Mouse (Mus musculus) activated CD4-positive, CD25-positive, alpha-beta regulatory T cell, adult 9 weeks (primary cell): ENCODE data around the gene Ss18l2. TPM values are rescaled to one million over a fixed set of nuclear protein-coding genes. Genes with fewer than 3 reads are reported as not detected.

Experiments
- polyA plus RNA-seq: library from polyadenylated mRNA; unstranded; fragments of 100-300 nt; shearing (Covaris generic); gene quantifications from one replicate; pipeline ENCODE4 v1.2.1, GENCODE M21; 2017

The Ss18l2 gene
- 35.7 TPM for polyA plus RNA-seq

DNA sequence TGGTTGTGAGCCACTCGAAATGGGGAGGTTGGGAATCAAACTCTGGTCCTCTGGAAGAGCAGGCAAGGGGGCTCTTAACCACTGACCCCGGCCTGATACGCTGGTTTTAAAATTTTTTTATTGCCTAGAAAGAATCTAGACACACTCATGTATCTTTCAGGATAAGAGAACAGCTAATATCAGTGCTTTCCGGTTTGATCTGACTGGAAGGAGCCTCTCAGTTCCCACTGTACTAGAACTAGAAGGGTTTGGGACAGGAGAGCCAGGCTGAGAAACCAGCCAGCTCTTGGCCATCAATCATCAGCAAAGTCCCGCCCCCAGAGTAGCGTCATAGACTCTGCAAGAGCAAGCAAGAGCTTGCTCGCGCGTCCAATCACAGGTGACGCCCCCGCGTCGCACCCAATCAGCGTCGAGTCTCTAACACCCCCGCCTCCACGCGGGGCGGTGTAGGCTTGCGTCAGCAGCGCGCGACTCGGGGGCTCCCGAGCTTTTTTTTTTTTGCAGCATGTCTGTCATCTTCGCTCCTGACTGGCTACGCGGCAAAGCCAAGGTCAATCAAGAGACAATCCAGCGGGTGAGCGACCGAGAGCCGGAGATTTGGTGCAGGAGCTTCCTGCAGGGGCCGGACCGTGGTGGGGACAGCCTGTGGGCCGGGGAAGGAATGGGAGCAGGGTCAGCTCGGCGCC lies at the start of gene Ss18l2:
Ss18l2 (plus strand) TSS at position 432 of the 686 bp plus-strand sequence.

DNA sequence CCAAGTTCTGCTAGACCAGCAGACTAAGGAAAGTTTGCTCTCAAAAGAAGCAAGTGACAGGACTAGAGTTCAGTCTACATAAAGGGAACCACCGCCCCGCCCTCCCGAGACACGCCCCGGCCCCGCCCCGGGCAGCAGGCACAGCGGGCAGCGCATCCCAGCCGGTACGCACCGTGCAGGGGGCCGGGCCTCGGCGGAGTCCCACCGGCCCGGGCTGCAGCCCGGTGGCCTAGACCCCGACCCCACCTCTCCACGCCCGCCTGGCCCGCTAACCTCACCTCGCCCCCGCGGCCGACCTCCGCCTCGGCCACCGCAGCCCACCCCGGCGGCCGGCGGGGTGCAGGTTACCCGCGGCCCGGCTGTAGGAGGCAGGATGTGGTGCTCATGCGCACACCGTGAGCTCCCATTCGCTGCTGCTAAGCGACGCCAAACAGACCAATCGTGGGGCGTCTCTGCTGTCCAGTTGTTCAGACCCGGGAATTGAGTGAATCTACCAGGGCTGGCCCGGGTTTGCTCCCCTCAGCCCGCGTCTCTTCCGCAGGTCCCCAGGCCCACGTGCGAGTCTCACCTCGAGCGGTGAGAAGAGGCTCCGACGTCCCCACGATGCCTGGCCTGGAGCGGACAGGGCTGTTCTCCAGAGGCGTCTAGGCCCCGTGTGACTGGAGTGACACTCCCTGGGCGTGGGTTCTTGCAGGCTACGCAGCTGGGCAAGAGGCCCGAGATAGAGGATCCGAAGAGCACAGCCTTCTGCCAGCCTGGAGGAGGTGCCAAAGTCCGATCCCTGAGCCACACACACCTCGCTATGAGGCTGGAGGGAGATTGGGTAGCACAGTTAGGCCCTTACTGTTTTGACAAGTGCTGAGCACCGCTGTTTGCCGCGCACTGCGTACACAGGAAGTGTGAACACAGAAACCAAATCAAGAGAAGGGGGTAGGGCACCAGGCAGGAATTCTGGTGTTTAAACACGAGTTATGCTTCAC lies 5.2 kb upstream of the Ss18l2 start, which contains the start of gene Sec22c:
Sec22c (minus strand) TSS at position 845 of the 980 bp plus-strand sequence.

DNA sequence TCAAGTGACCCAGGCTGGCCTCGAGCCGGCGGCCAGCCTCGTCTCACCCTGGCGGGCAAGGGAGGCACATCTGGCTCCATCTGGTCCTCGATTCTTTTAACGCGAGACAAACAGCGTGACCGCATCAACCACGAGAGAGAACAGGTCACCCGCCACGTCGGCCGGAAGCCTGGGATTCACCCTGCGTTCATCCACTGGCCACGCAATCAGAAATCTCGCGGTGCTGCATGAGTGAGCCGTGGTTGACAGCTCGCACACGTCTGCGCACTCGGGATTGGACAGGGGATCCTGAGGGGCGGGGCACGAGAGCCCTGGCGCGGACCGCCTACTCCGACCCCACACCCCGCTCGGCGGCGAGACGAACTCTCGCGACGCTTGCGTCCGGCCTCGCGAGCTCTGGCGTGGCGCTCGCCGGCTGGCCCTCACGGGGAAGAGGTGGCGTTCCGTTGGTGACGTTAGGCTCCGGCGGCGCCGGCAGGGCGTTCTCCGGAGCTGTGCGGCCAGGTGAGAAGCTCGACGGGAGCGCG lies 8.7 kb downstream of the Ss18l2 start, which contains the start of gene Nktr:
Nktr (plus strand) TSS at position 378 of the 527 bp plus-strand sequence.

DNA sequence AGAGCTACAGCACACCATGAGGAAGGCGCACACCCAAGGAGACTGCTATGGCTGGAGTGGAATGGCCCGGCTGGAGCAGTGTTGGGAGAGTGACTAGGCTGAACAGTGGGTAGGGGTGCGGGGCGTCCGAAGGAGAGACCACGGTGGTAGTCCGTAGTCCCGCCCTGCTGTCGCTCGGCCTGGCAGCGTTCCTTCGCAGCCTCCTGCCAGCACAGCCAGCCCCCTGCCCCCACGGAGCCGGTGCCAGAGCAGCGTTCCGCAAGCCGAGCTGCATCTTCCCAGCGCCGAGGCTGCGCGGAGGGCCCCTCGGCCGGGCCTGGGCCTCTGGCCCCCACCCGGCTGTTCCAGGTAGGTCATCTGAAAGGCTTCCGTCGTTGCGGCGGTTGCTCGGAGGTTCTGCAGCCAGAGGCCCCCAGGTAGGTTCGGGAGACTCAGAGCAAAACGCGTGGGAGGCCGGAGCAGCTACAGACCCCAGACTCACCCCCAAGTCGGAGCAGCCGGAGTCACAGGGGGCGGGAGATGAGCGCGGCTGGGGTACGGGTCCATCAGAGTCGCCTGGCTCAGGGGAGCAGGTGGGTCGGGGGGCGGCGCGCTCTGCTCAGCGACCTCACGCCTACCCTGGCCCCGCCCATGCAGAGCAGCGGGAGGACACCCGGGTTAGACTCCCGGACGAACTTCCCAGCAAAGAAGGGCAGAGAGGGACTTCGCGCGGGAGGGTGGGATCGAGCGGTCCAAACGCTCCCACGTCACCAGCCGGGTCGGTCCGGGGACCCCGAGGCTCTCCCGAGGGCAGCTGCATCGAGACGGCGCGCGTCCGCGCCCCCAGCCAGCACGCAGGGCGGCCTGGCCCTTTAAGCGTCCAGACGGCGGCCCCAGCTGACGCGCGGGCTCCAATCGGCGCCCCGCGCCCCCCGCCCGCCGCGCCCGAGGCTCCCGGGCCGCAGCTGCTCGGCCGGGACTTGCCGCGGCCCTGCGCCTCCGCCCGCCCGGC lies 49.3 kb downstream of the Ss18l2 start, which contains the start of gene Zfp651:
Zfp651 (plus strand) TSS at position 240 of the 991 bp plus-strand sequence.

Other genes starting within 250 kb of the Ss18l2 start
- gene Cck, start 214.6 kb upstream of the Ss18l2 start, polyA plus RNA-seq: not detected
- gene Lyzl4, start 68.2 kb upstream of the Ss18l2 start, polyA plus RNA-seq: not detected
- 2.0 TPM for gene Vipr1, start 67.6 kb upstream of the Ss18l2 start, polyA plus RNA-seq
- gene Sec22c, start 4.8 kb upstream of the Ss18l2 start, polyA plus RNA-seq: 29.2 TPM
- gene Nktr, start 8.8 kb downstream of the Ss18l2 start, polyA plus RNA-seq: 119 TPM
- gene Zfp651, start 49.0 kb downstream of the Ss18l2 start, polyA plus RNA-seq: 0.23 TPM
- gene Klhl40, start 67.3 kb downstream of the Ss18l2 start, polyA plus RNA-seq: not detected
- gene Hhatl, start 82.2 kb downstream of the Ss18l2 start, polyA plus RNA-seq: not detected
- gene Ccdc13, start 129.1 kb downstream of the Ss18l2 start, polyA plus RNA-seq: not detected
- 112 TPM for gene Higd1a, start 148.0 kb downstream of the Ss18l2 start, polyA plus RNA-seq
- not detected for gene Ackr2, start 188.0 kb downstream of the Ss18l2 start, polyA plus RNA-seq
- gene Cyp8b1, start 206.0 kb downstream of the Ss18l2 start, polyA plus RNA-seq: not detected
- gene Fam198a, start 240.7 kb downstream of the Ss18l2 start, polyA plus RNA-seq: 0.33 TPM